Mouse (Mus musculus) activated CD4-positive, CD25-positive, alpha-beta regulatory T cell (primary cell): Measurements from ENCODE around the gene Vmn1r139. TPM values are rescaled to one million over a fixed set of nuclear protein-coding genes. Genes with fewer than 3 reads are reported as not detected.

Source experiments
- polyA plus RNA-seq, 2 experiments: library from polyadenylated mRNA; unstranded; fragments of 100-300 nt; shearing (Covaris generic); gene quantifications; one replicate each; pipeline ENCODE4 v1.2.1; 2017

Gene Vmn1r139
- under 1 TPM in 1 of 2 experiments, not detected in 1; 0.33 TPM for polyA plus RNA-seq

DNA sequence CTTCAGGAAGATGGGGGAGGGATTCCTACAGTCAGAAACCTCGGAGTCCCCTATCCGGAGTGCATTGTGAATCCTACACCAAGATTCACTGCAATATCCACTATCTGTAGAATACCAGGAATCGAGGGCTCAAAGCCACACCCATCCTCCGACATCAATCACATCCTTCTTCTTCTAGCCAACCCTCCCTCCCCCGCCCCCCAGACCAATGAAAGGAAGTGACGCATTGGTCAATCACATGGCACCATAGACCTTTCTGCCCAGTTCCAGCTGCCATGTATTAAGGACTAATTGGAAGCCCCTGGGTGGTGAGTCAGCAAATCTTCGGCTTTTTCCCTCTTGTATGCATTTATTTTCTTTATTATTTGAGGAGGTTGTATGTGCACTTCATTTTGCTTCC lies at the start of gene Vmn1r139:
Vmn1r139 (plus strand) TSS at position 301 of the 400 bp plus-strand sequence.

DNA sequence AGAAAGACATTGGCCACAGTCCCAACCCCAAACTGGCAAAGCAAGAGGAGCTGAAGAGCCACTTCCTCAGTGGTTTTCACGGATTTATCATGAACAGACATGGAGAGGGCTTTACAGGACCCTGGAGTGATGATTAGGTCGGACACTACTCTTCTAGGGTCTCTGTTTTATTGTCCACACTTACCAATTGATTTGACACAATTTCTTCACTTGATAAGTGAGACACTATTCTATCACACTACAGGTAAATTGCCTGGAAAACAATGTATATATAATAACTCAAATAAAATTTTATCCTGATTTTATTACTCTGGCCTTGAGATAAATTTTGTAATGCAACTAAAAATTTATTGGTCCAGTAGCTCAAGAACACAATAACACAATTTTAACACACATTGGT lies 40.1 kb upstream of the Vmn1r139 start, which contains the start of gene Vmn1r138:
Vmn1r138 (minus strand) TSS at position 101 of the 400 bp plus-strand sequence.

GRCm38 (mm10) chr7:22056205-22056604 lies 12.7 kb upstream of the Vmn1r139 start, which contains the start of gene Gm6176:
Gene Gm6176 (minus strand): TSS chr7:22056305.

DNA sequence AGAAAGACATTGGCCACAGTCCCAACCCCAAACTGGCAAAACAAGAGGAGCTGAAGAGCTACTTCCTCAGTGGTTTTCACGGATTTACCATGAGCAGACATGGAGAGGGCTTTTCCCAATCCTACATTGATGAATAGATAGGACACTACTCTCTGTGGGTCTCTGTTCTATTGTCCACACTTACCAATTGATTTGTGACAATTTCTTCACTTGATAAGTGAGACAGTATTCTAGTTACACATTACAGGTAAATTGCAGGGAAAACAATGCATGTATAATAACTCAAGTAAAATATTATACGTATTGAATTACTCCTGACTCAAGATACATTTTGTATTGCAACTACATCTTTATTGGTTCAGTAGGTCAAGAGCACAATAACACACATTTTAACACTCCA lies 49.3 kb downstream of the Vmn1r139 start, which contains the start of gene Gm16451:
Gm16451 (minus strand) TSS at position 101 of the 400 bp plus-strand sequence.

GRCm38 (mm10) chr7:22134641-22135040 lies 65.8 kb downstream of the Vmn1r139 start, which contains the start of gene Gm10666:
Gene Gm10666 (minus strand): TSS chr7:22134741.

Other genes starting within 250 kb of the Vmn1r139 start
- gene Vmn1r135, start 236.7 kb upstream of the Vmn1r139 start, polyA plus RNA-seq, result under 1 TPM in 1 of 2 experiments, not detected in 1; 0.21 TPM
- not detected for gene Gm5725, start 224.8 kb upstream of the Vmn1r139 start, polyA plus RNA-seq
- gene Gm5891, start 147.8 kb upstream of the Vmn1r139 start, polyA plus RNA-seq, result under 1 TPM in 1 of 2 experiments, not detected in 1; 0.23 TPM
- gene Vmn1r137, start 74.5 kb upstream of the Vmn1r139 start, polyA plus RNA-seq, result not detected
- not detected for gene Vmn1r138, start 40.2 kb upstream of the Vmn1r139 start, polyA plus RNA-seq
- gene Gm6176, start 12.8 kb upstream of the Vmn1r139 start, polyA plus RNA-seq, result not detected
- not detected for gene Gm16451, start 49.2 kb downstream of the Vmn1r139 start, polyA plus RNA-seq
- not detected for gene Gm10666, start 65.7 kb downstream of the Vmn1r139 start, polyA plus RNA-seq
- gene Vmn1r142, start 95.0 kb downstream of the Vmn1r139 start, polyA plus RNA-seq, result not detected
- not detected for gene Vmn1r143, start 120.3 kb downstream of the Vmn1r139 start, polyA plus RNA-seq
- gene Gm8653, start 132.2 kb downstream of the Vmn1r139 start, polyA plus RNA-seq, result not detected
- gene Gm8453, start 160.4 kb downstream of the Vmn1r139 start, polyA plus RNA-seq, result not detected